Mouse (Mus musculus): ENCODE measurements around the gene Plekhf1. TPM values are rescaled to one million over a fixed set of nuclear protein-coding genes. Genes with fewer than 3 reads are reported as not detected.
A peak's percentile ranks its signal among the peaks of the same experiment; 100 is the strongest.

The Plekhf1 gene
- polyA plus RNA-seq, 1 experiment from 2014 or later = 1.5 TPM

DNA sequence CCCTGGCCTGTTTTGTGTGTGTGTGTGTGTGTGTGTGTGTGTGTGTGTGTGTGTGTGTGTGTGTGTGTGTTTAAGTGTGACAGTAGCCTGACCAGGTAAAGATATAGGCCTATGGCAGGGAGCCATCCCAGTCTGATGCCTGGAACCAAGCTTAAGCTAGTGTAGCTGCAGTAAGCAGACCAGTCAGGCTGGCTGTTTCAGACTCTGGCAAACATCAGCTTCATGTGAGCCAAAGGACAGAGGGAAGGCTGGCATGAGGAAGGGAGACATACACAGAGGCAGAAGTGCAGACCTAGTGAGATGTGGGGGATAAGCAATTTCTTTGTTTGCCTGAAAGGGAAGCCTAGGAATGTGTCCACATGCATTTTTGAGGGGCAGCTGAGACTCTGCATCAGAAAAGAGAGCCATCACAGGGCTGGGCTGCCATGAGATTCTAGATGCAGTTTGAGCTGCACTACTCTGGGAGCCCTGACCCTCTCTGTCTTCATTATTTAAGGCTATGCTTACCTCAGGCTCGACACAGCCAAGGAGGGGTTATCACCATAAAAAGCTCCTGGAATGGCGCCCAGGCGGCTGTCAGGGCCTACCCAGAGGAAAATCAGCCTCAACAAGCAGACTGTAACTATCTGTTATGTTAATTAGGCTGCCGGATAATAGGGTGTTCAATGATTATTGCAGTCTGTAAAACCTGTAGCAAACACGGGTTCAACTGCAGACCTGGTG is 23.8 kb upstream of the Plekhf1 start:
- Histone ChIP-seq H3K27ac (ENCODE audit: low read depth, low read length) (no peak overlapping the region), H3K4me2 (no peak overlapping the region), H3K4me1 (ENCODE audit: control insufficient read depth, insufficient read depth, low read length) (no peaks in the 10 kb centered on the region), H3K4me3 (ENCODE audit: low read depth, low read length) (no peak overlapping the region), H3K36me3 (ENCODE audit: control insufficient read depth, insufficient read depth, low read length) (no peaks in the 10 kb centered on the region), H3K27me3 (ENCODE audit: control insufficient read depth, insufficient read depth, low read length) (no peaks in the 10 kb centered on the region), H3K9me3 (ENCODE audit: control insufficient read depth, low read length) (no peaks in the 10 kb centered on the region), H3K9ac (ENCODE audit: low read length) (no peak overlapping the region)
- ATAC-seq (ENCODE audit: low FRiP score) = no peak
- DNase-seq (ENCODE audit: low spot score, missing footprints) = no peak
- WGBS = 70% methylated on average over 5 of the region's 5 CpGs

DNA sequence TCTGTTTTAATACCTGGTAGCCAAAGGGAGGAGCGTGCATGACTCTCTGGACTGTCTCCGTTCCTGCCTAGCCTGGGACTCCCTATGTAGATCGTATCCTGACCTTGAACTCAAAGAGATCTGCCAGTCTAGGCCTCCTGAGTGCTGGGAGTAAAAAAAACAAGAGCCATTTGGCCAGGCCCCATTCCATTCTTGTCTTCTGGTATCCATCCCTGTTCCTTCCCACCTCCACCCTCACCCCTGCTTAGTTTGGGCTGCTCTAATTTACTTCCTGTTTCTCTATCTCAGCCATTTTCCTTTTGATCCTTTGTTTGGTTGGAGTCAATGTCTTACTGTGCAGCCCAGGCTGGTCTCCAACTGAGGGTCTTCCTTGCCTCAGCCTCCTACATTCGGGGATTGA is 14.6 kb upstream of the Plekhf1 start:
- H3K4me1 ChIP-seq (ENCODE audit: control insufficient read depth, insufficient read depth, low read length) = no peaks in the 10 kb centered on the region
- H3K4me2 ChIP-seq = no peak overlapping the region
- no peak for ATAC-seq (ENCODE audit: low FRiP score)
- no peak for DNase-seq (ENCODE audit: low spot score, missing footprints)
- no peaks in the 10 kb centered on the region for H3K36me3 ChIP-seq (ENCODE audit: control insufficient read depth, insufficient read depth, low read length)
- 78% methylated on average over 4 of the region's 4 CpGs for WGBS
- no peaks in the 10 kb centered on the region for H3K27me3 ChIP-seq (ENCODE audit: control insufficient read depth, insufficient read depth, low read length)
- H3K9ac ChIP-seq (ENCODE audit: low read length) = no peak overlapping the region
- no peaks in the 10 kb centered on the region for H3K9me3 ChIP-seq (ENCODE audit: control insufficient read depth, low read length)
- no peak overlapping the region for H3K4me3 ChIP-seq (ENCODE audit: low read depth, low read length)
- H3K27ac ChIP-seq (ENCODE audit: low read depth, low read length) = no peak overlapping the region

- Histone ChIP-seq H3K4me1 (ENCODE audit: control insufficient read depth, insufficient read depth, low read length) (no peaks in the 10 kb centered on the region), H3K4me2 (no peak overlapping the region), H3K27ac (ENCODE audit: low read depth, low read length) (no peak overlapping the region), H3K36me3 (ENCODE audit: control insufficient read depth, insufficient read depth, low read length) (no peaks in the 10 kb centered on the region), H3K27me3 (ENCODE audit: control insufficient read depth, insufficient read depth, low read length) (no peaks in the 10 kb centered on the region), H3K4me3 (ENCODE audit: low read depth, low read length) (no peak overlapping the region), H3K9ac (ENCODE audit: low read length) (no peak overlapping the region), H3K9me3 (ENCODE audit: control insufficient read depth, low read length) (no peaks in the 10 kb centered on the region)
- no peak for ATAC-seq (ENCODE audit: low FRiP score)
- no peak for DNase-seq (ENCODE audit: low spot score, missing footprints)
Observed at GRCm38 (mm10) chr7:38237140-38237539, 9.3 kb upstream of the Plekhf1 start.

GRCm38 (mm10) chr7:38236400-38237105 is 8.7 kb upstream of the Plekhf1 start:
- H3K9me3 ChIP-seq (ENCODE audit: control insufficient read depth, low read length) = no peaks in the 10 kb centered on the region
- H3K9ac ChIP-seq (ENCODE audit: low read length) = no peak overlapping the region
- WGBS = 49% methylated on average over 10 of the region's 11 CpGs
- H3K4me3 ChIP-seq (ENCODE audit: low read depth, low read length) = no peak overlapping the region
- H3K27me3 ChIP-seq (ENCODE audit: control insufficient read depth, insufficient read depth, low read length) = no peaks in the 10 kb centered on the region
- no peak overlapping the region for H3K4me2 ChIP-seq
- no peaks in the 10 kb centered on the region for H3K4me1 ChIP-seq (ENCODE audit: control insufficient read depth, insufficient read depth, low read length)
- DNase-seq (ENCODE audit: low spot score, missing footprints) (no peak), ATAC-seq (ENCODE audit: low FRiP score) (no peak)
- no peaks in the 10 kb centered on the region for H3K36me3 ChIP-seq (ENCODE audit: control insufficient read depth, insufficient read depth, low read length)
- no peak overlapping the region for H3K27ac ChIP-seq (ENCODE audit: low read depth, low read length)

DNA sequence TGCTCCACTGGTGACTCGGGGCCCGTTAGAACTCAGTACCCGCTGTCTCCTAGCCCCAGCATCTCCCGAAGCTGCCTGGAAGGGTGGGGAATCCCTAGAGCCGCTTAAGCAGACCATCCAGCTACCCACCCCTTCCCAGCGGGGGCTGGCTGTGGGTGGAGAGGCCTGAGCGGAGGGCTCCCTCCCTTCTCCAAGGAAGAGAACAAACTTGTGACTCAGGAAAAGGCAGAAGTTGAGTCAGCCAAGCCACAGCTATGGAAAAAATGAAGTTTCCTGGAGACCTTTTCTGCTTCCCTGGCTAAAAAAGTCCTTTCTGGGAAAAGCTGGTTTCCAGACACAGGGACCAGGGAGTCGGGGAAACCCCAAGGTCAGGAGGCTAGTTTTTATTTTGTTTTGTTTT is 2.5 kb upstream of the Plekhf1 start:
- Histone ChIP-seq H3K9ac (ENCODE audit: low read length) (no peak overlapping the region), H3K27ac (ENCODE audit: low read depth, low read length) (no peak overlapping the region), H3K4me2 (no peak overlapping the region), H3K4me1 (ENCODE audit: control insufficient read depth, insufficient read depth, low read length) (no peaks in the 10 kb centered on the region; the same call in 1 of the 2 replicates), H3K4me3 (ENCODE audit: low read depth, low read length) (no peak overlapping the region), H3K9me3 (ENCODE audit: control insufficient read depth, low read length) (no peaks in the 10 kb centered on the region), H3K36me3 (ENCODE audit: control insufficient read depth, insufficient read depth, low read length) (no peaks in the 10 kb centered on the region), H3K27me3 (ENCODE audit: control insufficient read depth, insufficient read depth, low read length) (peaks cover 4% of the 10 kb centered on the region)
- ATAC-seq (ENCODE audit: low FRiP score) (no peak), DNase-seq (ENCODE audit: low spot score, missing footprints) (no peak)
- WGBS = 19% methylated on average over 8 of the region's 8 CpGs

DNA sequence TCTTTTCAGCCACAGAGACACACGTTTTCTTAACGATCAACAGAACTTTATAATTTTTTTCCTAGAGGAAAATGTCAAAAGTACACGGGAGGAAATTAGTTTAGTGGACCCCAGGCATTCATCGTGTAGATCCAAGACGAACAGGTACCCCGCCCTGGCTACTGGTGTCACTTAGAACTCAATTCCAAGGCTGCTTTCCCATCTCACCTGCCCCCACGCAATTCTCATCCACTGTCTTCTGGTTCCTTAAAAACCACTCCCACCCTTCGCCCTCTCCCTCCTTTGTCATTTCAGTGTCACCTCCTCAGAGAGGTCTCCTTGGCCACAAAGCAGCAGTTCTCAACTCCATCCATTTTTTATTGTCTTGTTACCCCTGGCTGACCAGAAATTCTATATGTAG is 513 bp upstream of the Plekhf1 start:
- Histone ChIP-seq H3K4me3 (ENCODE audit: low read depth, low read length) (peak overlapping the region; percentile 49), H3K27ac (ENCODE audit: low read depth, low read length) (no peak overlapping the region), H3K4me1 (ENCODE audit: control insufficient read depth, insufficient read depth, low read length) (no peaks in the 10 kb centered on the region; the same call in 1 of the 2 replicates), H3K4me2 (peak overlapping the region; percentile 85), H3K27me3 (ENCODE audit: control insufficient read depth, insufficient read depth, low read length) (peaks cover 4% of the 10 kb centered on the region), H3K36me3 (ENCODE audit: control insufficient read depth, insufficient read depth, low read length) (no peaks in the 10 kb centered on the region), H3K9ac (ENCODE audit: low read length) (peak overlapping the region; percentile 58; the same call in 1 of the 2 replicates), H3K9me3 (ENCODE audit: control insufficient read depth, low read length) (no peaks in the 10 kb centered on the region)
- peak; percentile 7; the same call in 1 of the 2 replicates for ATAC-seq (ENCODE audit: low FRiP score)
- whole genome bisulfite sequencing = 24% methylated on average over 8 of the region's 8 CpGs
- no peak for DNase-seq (ENCODE audit: low spot score, missing footprints)

- H3K4me2 ChIP-seq = peak overlapping the region; percentile 85
- WGBS = 1% methylated on average over 25 of the region's 25 CpGs
- DNase-seq (ENCODE audit: low spot score, missing footprints) (peak; percentile 97), ATAC-seq (ENCODE audit: low FRiP score) (peak; percentile 76)
- H3K36me3 ChIP-seq (ENCODE audit: control insufficient read depth, insufficient read depth, low read length) = no peaks in the 10 kb centered on the region
- no peak overlapping the region for H3K27ac ChIP-seq (ENCODE audit: low read depth, low read length)
- peak overlapping the region; percentile 49 for H3K4me3 ChIP-seq (ENCODE audit: low read depth, low read length)
- H3K9ac ChIP-seq (ENCODE audit: low read length) = peak overlapping the region; percentile 58; the same call in 1 of the 2 replicates
- peaks cover 4% of the 10 kb centered on the region for H3K27me3 ChIP-seq (ENCODE audit: control insufficient read depth, insufficient read depth, low read length)
- H3K4me1 ChIP-seq (ENCODE audit: control insufficient read depth, insufficient read depth, low read length) = no peaks in the 10 kb centered on the region; the same call in 1 of the 2 replicates
- no peaks in the 10 kb centered on the region for H3K9me3 ChIP-seq (ENCODE audit: control insufficient read depth, low read length)
Observed at GRCm38 (mm10) chr7:38227181-38227899, 476 bp downstream of the Plekhf1 start.

GRCm38 (mm10) chr7:38226226-38226625 is 1.6 kb downstream of the Plekhf1 start:
- Histone ChIP-seq H3K4me1 (ENCODE audit: control insufficient read depth, insufficient read depth, low read length) (no peaks in the 10 kb centered on the region; the same call in 1 of the 2 replicates), H3K4me2 (no peak overlapping the region; the same call in 1 of the 2 replicates), H3K9ac (ENCODE audit: low read length) (no peak overlapping the region), H3K4me3 (ENCODE audit: low read depth, low read length) (no peak overlapping the region), H3K27me3 (ENCODE audit: control insufficient read depth, insufficient read depth, low read length) (peaks cover 4% of the 10 kb centered on the region), H3K36me3 (ENCODE audit: control insufficient read depth, insufficient read depth, low read length) (no peaks in the 10 kb centered on the region), H3K27ac (ENCODE audit: low read depth, low read length) (no peak overlapping the region), H3K9me3 (ENCODE audit: control insufficient read depth, low read length) (no peaks in the 10 kb centered on the region)
- ATAC-seq (ENCODE audit: low FRiP score) (no peak), DNase-seq (ENCODE audit: low spot score, missing footprints) (no peak)
- 81% methylated on average over 2 of the region's 2 CpGs for WGBS

Measured in midbrain, embryonic 11.5 days (tissue).